Mouse (Mus musculus) heart, adult 11 months (tissue): ENCODE data around the gene Rrnad1.
A peak's percentile ranks its signal among the peaks of the same experiment; 100 is the strongest.

Experiments used
- DNase-seq: peaks from one replicate; pipeline ENCODE4 v3.0.0; 2022

Rrnad1 gene

DNA sequence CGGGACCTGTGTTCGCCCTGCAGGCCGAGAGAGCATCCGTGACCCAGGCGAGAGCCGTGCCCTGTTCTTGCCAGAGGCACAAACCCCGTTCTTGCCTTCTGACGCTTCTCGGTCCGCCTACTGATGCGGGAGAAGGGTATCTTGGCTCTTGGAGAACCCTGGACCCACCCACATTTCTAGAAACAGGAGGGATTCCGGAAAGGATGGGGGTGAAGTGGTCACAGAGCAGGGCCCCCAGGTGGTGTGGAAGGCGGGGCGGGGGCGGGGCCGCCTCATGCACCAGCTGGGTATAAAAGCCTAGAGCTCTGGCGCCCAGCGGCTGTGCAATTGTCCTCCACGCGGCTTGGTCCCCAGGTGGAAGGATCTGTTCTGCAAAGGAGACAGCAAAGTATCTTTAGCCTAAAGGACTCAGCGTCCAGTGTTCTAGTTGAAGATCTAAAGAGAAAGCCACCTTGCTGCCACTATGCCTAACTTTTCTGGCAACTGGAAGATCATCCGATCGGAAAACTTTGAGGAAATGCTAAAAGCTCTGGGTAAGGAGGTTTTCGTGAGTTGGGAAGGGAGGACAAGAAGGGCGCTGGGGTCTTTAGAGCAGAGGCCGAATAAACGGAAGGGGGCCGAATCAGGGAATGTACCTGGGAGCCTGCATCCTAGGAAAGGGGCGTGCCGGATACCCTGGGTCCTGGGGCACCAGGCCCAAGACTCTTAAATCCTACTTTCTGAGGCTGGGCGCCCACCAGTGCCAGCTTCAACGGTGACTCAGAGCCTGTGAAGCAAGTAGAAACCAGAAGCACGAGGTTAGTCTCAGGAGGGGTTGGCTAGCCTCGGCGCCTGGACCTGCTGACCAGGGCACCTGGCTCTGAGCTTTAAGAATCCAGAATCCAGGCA, 18.1 kb upstream of the Rrnad1 start, which contains the start of gene Crabp2:
Gene Crabp2, plus strand, starts transcription at position 289 of the 888 bp plus-strand sequence.
- peak; percentile 88 for DNase-seq

- DNase-seq = no peak
These were observed 17.3 kb upstream of the Rrnad1 start for GRCm38 (mm10) chr3:87947811-87948199.

GRCm38 (mm10) chr3:87947056-87947810, 16.7 kb upstream of the Rrnad1 start:
- no peak for DNase-seq

GRCm38 (mm10) chr3:87946541-87946860, 16.0 kb upstream of the Rrnad1 start:
- no peak for DNase-seq

- DNase-seq = no peak
These were observed 15.4 kb upstream of the Rrnad1 start for GRCm38 (mm10) chr3:87945781-87946540.

- peak; percentile 95 for DNase-seq
These were observed 14.5 kb upstream of the Rrnad1 start for GRCm38 (mm10) chr3:87944838-87945600.

- DNase-seq = no peak
These were observed 13.1 kb upstream of the Rrnad1 start for GRCm38 (mm10) chr3:87943586-87943985.

DNA sequence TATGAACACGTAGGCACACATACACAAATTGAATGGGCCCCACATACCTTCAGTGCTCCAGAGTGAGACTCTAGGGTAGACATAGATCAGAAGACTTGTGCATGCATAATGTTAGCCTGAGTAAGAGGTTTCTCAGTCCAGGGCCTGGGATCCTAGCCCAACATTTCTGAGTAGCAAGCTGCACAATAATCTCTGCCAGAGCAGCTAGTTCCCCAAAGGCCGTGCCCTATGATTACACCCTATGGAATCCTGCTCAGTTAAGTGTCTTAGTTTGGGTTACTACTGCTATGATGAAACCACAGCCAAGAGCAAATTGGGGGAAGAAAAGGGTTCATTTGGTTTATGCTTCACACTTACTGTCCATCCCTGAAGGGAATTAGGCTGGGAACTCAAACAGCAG, 12.0 kb upstream of the Rrnad1 start:
- no peak for DNase-seq

GRCm38 (mm10) chr3:87940611-87941010, 10.1 kb upstream of the Rrnad1 start:
- DNase-seq = no peak

GRCm38 (mm10) chr3:87935776-87936175, 5.3 kb upstream of the Rrnad1 start:
- peak; percentile 91 for DNase-seq

GRCm38 (mm10) chr3:87935201-87935600, 4.7 kb upstream of the Rrnad1 start:
- DNase-seq = no peak

DNA sequence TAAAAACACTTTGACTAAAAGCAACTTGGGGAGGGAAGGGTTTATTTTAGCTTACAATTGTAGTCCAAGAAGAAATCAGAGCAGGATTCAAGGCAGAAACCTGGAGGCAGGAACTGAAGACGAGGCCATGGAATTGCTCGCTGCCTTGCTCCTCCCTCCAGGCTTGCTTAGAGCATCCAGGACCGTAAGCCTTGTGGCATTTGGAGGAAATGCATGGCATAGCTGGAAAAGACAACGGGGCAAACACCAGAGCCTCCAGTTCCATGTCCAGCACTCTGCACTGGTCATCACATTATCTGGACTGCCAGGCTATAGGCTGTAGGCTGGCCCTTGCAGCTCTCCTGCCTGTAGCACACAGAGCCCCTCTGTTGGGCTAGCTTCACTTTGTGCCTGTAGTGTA, 4.0 kb upstream of the Rrnad1 start:
- no peak for DNase-seq

DNA sequence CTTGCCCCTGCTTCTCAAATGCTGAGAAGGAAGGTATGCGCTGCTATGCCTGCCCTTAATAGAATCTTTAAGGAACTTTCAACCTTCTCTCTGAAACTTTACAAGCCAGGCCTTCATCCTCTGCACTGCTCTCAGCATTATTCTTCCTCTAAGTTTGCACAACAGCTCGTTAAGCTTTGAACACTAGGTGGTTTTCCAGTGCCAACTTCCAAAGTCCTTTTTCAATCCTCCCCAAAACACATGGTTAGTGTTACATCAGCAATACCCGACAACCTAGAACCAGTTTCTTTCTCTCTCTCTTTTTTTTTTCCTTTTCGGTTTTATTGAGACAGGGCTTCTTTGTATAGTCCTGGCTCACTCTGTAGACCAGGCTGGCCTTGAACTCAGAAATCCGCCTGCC, 3.5 kb upstream of the Rrnad1 start:
- DNase-seq = no peak

DNA sequence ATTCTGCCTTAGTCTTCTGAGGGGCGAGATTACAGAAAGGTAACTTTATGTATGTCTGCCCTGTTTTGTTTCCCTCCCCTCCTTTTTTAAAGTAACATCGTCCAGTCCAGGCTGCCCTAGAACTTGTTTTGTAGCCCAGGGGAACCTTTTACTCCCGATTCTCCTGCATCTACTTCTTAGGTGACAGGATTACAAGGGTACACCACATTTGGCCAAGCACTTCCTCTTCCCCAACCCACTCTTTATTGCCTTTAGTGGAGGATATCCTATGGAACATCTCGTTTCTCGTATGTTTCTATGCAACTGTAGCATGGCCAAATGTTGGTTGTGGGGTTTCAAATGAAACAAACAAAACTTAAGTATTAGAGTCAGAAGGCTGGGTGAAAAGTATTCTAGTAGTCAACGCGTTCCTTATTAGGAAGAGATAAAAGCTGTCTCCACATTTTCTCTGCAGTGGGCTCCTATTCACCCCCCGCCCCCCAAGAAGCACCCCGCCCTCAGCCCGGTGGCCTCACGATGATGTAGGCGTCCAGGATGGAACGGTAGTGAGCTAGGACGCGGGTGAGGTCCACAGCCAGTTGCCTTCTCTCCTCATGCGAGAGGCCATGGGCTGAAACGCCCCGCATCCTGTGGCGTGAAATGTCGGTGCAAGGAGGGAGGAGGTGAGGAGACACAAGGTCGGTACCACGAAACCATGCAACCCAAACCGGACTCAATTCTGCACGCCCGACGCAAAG, 1.0 kb downstream of the Rrnad1 start:
- DNase-seq = no peak

GRCm38 (mm10) chr3:87927452-87927851, 3.1 kb downstream of the Rrnad1 start:
- DNase-seq = peak; percentile 90

GRCm38 (mm10) chr3:87924996-87925395, 5.5 kb downstream of the Rrnad1 start:
- no peak for DNase-seq

- DNase-seq = no peak
These were observed 10.1 kb downstream of the Rrnad1 start for GRCm38 (mm10) chr3:87920270-87920943.

DNA sequence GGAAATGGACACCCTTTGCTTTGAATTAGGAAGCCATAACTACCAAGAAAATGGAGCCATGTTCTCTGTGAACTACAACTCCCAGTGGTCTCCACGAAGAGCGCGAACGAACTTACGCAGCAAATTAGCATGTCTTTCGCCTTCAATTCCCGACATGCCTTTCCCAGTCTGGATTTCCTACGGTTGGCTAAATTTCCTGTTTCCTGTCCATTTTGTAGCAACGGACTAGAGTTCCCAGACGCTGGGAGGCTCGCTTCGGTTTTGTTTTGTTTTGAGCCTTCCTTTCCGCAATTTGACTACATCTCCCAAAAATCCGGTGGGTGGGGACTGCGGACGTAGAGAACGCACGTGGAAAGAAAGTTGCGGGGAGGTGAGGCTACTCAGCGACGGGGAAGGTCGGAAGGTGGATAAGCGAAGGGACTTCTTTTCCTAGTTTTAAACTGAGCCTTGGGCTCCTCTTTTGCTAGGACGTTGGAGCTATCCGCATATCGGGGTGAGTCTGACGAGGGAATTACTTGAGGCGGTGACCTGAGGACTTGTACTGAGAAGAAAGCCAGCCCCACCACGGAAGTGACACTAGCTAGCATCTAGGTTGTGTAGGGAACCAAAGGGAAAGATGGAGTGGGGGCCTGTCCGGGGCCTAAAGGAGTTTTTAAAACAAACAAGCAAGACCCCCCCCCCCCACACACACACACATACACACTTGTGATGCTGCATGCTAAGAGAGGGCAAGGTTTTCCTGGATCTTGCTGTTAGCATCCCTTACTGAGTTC, 11.0 kb downstream of the Rrnad1 start, which contains the start of gene Mrpl24:
Gene Mrpl24, plus strand, starts transcription at position 171 of the 773 bp plus-strand sequence.
- DNase-seq = peak; percentile 99

GRCm38 (mm10) chr3:87918551-87918950, 12.0 kb downstream of the Rrnad1 start:
- no peak for DNase-seq

DNA sequence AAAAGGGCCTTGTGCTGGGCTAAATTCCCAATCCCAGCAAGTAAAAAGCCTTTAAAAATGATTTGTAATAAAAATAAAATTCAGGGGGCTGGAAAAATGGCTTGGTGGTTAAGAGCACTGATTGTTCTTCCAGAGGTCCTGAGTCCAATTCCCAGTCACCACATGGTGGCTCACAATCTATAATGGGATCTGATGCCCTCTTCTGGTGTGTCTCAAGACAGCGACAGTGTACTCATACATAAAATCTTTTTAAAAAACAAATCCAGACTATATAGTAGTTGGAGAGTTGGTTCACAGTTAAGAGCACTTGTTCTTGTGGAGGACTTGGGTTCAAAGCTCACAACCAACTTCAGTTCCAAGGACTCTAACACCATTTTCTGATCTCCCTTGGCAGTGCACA, 13.5 kb downstream of the Rrnad1 start:
- DNase-seq = no peak
